Mouse (Mus musculus) frontal cortex, postnatal 14 days (tissue): ENCODE results near the gene Sf3b6.

Experiments
- DNase-seq, 2 experiments: peaks; one replicate each; pipeline ENCODE4 v3.0.0; 2022; ENCODE audit warnings: low spot score in 2 of 2

The Sf3b6 gene

DNA sequence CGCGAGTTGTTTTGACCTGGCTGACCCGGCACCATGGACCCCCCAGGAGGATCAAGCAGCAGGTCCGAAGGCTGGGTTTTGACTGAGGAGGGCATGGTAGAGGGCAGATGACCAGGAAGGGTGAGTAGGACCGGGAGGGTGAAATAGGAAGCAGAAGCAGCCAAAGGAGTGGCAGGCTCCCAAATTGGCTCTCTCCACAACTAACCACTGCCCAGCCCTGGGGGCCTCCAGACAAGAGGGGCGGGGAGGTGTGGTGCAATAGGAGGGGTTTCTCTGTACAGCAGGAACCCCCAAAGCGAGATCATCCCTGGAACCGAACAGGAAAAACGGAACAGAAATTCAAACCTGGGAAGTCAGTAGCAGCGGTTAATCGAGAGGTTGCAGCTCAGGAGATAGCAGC is 23.4 kb downstream of the Sf3b6 start:
- no peak for DNase-seq

DNA sequence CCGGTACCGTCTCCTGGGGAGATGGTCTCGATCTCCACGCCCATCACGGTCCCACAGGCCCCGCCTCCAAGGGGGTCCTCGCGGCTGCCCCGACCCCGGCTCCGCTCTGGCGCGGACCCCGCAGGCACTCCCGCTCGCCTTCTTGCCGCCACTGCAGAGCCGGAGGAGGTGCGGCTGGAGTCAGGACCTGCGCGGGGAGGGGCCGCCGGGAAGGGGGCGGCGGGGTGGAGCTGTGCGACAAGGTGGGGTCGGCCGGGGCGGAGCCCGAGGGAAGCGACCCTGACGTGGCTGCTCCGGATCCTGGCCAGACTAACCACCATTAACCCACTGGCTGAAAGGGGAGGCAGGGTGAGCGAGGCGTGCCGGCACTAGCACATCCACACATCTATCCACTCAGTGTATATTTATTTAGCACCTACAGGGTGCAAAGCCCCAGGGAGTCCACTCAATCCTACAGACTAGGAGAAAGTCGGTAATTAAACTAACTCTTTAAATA is 24.1 kb downstream of the Sf3b6 start, which contains the start of gene Fkbp1b:
Fkbp1b (minus strand) TSS at position 200 of the 496 bp plus-strand sequence.
- DNase-seq = peak in 1 of 2 experiments; percentile 32

GRCm38 (mm10) chr12:4842456-4842855 is 25.1 kb downstream of the Sf3b6 start:
- DNase-seq = no peak

DNA sequence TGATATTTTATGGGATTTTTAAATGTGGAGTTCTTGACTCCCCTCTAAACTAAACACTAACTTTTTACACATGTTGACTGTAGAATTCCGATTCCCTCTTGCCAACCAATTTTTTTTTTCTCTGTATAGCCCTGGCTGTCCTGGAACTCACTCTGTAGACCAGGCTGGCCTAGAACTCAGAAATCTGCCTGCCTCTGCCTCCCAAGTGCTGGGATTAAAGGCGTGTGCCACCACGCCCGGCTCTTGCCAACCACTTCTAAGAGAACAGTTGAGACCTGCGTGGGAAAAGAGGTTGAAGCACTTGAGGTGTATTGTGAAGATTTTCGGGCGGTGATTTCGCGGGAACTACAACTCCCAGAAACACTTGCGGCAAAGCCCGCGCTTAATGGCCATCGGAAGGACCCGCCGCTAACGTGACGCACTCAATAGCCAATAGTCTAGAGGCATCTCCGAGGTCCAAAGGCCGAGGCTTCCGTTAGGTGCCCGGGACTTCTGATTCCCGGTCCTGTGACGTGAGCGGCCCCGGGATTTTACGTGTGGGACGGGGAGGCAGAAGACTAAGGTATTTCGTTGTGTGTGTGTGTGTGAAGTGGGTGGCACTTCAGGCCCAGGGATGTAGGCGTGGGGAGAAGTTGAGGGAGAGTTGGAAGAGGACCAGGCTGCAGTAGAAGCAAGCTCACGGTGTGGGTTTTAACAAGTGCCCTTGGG is 25.7 kb downstream of the Sf3b6 start, which contains the start of gene Wdcp:
Wdcp (plus strand) TSS at position 414 of the 708 bp plus-strand sequence.
- peak; percentile 85 to 87 for DNase-seq

DNA sequence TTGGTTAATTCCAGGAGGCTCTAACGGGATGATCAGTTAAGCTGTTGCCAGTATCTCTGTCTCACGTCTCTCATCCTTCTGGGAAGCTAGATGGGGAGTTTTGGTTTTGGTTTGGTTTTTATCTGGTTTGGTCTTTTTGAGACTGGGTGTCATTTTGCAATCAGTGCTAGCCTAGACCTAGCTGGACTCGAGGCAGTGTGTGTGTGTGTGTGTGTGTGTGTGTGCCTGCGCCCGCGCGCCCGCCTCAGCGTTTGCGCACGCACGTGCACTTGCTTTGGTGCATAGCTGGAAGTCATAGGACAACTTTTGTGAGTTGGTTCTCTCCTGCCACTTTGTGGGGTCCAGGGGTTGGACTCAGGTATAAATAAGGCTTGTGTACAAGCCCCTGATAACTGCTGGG is 26.4 kb downstream of the Sf3b6 start:
- no peak for DNase-seq

DNA sequence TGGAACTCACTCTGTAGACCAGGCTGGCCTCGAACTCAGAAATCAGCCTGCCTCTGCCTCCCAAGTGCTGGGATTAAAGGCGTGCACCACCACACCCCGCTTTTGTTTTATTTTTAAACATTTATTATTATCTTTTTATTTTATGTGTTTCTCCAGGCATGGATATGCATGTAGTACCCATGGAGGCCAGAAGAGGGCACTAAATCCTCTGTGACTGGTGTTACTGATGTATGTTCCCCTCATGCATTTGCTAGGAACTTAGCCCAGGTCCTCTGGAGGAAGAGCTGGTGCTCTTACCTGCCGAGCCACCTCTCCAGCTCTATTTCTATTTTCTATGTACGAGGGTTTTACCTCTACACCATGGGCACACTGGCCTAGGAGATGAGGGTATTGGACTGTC is 38.8 kb downstream of the Sf3b6 start:
- no peak for DNase-seq

DNA sequence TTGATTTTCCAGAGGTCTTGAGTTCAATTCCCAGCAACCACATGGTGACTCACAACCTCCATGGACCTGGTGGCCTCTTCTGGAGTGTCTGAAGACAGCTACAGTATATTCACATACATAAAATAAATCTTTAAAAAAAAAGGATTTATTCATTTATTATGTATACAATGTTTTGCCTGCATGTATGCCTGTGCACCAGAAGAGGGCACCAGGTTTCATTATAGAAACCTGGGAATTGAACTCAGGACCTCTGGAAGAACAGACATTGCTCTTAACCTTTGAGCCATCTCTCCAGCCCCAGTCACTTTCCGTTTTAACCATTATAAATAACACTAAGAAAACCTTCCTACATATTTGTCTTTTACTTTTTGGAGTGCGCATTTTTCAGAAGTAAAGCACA is 39.5 kb downstream of the Sf3b6 start:
- DNase-seq = no peak

DNA sequence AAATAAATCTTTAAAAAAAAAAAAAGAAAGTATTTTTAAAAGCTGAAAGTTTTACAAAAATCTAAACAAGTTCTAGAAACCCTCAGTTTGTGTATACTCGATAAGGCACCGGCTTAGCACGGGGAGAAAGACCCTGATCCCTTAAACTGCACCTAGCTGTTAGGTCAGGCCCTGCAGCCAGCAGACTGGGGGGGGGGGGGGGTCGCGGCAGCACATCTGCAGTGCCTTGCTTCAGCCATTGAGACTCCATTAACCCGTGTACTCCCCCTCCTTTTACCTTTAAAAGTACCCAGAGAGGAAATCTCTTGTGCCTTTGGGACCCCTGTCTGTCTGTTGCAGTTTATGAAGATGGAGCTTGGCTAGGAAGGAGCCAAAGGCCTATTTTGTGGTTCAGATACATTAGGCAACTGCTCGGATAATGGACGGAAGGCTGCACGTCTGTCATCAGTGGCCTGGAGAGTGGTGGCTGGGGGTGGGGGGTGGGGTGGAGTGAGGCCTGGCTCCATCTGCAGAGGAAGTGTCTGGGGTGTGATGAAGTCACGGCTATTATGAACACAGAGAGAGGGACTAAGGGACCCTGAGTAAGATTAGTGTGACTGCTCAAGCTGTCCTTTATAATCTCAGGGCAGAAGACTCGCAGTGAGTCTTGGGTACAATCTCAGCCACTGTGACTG is 42.0 kb downstream of the Sf3b6 start:
- DNase-seq = no peak

DNA sequence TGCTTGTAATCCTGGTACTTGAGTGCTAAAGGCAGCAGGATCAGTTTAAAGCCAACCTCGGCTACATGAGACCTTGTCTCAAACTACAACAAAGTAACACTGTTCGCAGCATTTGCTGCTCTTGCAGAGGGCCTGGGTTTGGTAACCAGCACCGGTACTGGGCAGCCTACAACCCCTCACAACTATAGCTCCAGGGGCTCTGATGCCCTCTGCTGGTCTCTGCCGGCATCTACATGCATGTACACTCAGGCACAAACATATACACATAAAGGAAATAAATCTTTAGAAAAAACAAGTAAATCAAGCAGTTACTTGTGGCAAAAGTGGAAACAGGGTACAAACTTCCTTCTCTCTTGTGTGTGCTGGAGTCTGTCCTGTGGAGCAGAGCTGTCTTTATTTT is 45.3 kb downstream of the Sf3b6 start:
- DNase-seq = no peak

- no peak for DNase-seq
Measured at GRCm38 (mm10) chr12:4863654-4864337, 46.5 kb downstream of the Sf3b6 start.

- no peak for DNase-seq
Measured at GRCm38 (mm10) chr12:4864338-4864690, 47.0 kb downstream of the Sf3b6 start.

GRCm38 (mm10) chr12:4868924-4869323 is 51.6 kb downstream of the Sf3b6 start:
- no peak for DNase-seq

DNA sequence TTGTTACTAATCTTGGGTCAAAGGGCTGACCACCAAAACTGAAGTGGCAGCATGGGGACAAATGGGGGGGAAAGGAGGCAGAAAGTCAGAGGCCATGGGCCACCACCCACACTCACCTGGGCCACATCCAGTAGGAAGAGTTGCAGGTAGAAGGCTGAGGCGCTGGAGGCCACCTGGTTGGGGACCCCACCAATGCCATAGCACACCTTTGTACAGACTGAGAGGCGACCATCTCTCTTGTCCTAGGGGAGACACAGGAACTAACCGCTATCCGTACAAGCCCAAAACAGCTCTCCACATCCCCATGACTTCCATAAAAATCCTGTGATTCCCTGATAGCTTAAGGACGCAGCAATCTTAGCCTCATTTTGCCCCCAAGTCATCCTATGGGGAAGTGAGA is 53.9 kb downstream of the Sf3b6 start:
- DNase-seq = no peak

DNA sequence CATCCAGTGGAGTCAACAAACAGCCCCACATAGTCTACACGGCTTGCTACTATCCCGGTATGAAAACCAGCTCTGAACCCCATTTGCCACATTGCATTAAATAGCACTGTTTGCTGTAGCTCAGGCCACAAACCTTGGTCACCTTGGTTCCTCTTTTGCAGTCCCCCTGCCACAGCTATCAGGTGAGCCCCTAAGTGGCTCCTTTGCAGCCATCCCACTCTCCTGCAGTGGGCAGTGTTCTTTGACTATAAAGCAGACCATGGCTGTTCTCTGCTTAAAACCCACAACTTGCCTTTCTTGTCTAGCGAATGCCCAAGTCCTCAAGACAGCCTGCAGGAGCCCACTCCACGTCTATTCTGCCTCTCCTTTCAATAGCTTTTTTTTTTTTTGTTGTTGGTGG is 54.9 kb downstream of the Sf3b6 start:
- DNase-seq = no peak

GRCm38 (mm10) chr12:4872983-4873477 is 55.7 kb downstream of the Sf3b6 start:
- DNase-seq = no peak

DNA sequence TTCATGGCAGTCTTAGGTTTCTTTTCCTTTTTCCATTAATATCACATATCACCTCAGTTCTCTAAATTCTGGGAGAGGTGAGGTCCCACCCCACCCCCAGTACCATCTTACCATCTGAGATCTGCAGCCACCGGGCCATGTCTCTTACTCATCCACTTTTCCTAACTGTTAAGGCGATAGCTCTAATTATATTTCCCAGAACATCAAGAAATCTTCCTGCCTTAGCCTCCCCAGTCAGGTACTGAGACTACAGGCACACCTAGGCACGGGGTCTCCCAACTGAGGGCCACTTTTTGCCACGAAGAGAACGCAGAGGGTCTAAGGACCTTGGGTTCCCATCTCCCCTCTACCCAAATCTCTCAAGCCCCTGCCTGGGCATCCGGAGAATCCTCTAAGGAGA is 56.2 kb downstream of the Sf3b6 start:
- DNase-seq = no peak

GRCm38 (mm10) chr12:4874161-4874927 is 57.0 kb downstream of the Sf3b6 start, which contains the start of gene Mfsd2b:
Gene Mfsd2b, minus strand, starts transcription at chr12:4874359.
- peak in 1 of 2 experiments; percentile 40 for DNase-seq

GRCm38 (mm10) chr12:4875623-4876022 is 58.3 kb downstream of the Sf3b6 start:
- no peak for DNase-seq
